Mouse (Mus musculus) lung, adult 2 months (tissue): ENCODE measurements at regions not wholly inside any gene's neighbourhood (a gene's known extent, or its start where the extent isn't known, plus 50 kb on each side); places are given as distances from the start of the nearest gene placed in this dataset.

Source experiments
- CTCF ChIP-seq: fragments of 200-500 bp; IDR thresholded peaks from 2 replicates; pipeline ENCODE4 v1.5.1; 2011; ENCODE audit warnings: mild to moderate bottlenecking, low read length, control low read depth; ENCODE audit not compliant: insufficient read depth
- POLR2A ChIP-seq: fragments of 200-500 bp; IDR thresholded peaks from 2 replicates; pipeline ENCODE4 v1.6.1; 2011; ENCODE audit warnings: low read depth, mild to moderate bottlenecking, control low read depth, low read length, borderline replicate concordance; ENCODE audit errors: extremely low read depth

- TF ChIP-seq POLR2A (no peak), CTCF (no peak)
Observed at GRCm38 (mm10) chr1:57281549-57281948, 95.9 kb upstream of the 1700066M21Rik start.
